Mouse (Mus musculus) bone marrow, adult 2 months (tissue): ENCODE measurements around the gene Fyco1. TPM values are rescaled to one million over a fixed set of nuclear protein-coding genes. Genes with fewer than 3 reads are reported as not detected.

Source experiments
- H3K27ac ChIP-seq: fragments of 200-500 bp; 2 replicates; pipeline ENCODE4 v1.5.1; 2012; ENCODE audit warnings: low read depth, mild to moderate bottlenecking, control low read depth, inconsistent platforms, low read length; ENCODE audit not compliant: control insufficient read depth, poor library complexity, insufficient read depth
- H3K4me1 ChIP-seq: fragments of 200-500 bp; 2 replicates; pipeline ENCODE4 v1.6.1; 2011; ENCODE audit warnings: low read length; ENCODE audit not compliant: control insufficient read depth, insufficient read depth
- H3K4me3 ChIP-seq: fragments of 200-500 bp; replicated peaks from 2 replicates; pipeline ENCODE3; 2011; ENCODE audit warnings: mild to moderate bottlenecking, low read depth, low read length, control low read depth; ENCODE audit not compliant: control insufficient read depth
- CTCF ChIP-seq: fragments of 200-500 bp; IDR thresholded peaks from 2 replicates; pipeline ENCODE4 v1.5.1; 2011; ENCODE audit warnings: low read length, control low read depth; ENCODE audit not compliant: control insufficient read depth, insufficient read depth
- POLR2A ChIP-seq: fragments of 200-500 bp; IDR thresholded peaks from 2 replicates; pipeline ENCODE4 v1.6.1; 2011; ENCODE audit warnings: low read depth, mild to moderate bottlenecking, control low read depth, low read length, borderline replicate concordance; ENCODE audit not compliant: control insufficient read depth
- WGBS: fragments of 180-500 bp; shearing (Covaris S2); methylation state at CpG from one replicate; pipeline ENCODE4 v1.1.7; 2018; 5-methylcytosine and 5-hydroxymethylcytosine counted together
- polyA plus RNA-seq: library from polyadenylated mRNA; stranded (reverse); fragments of >200 nt; gene quantifications from 2 replicates; pipeline ENCODE4 v1.2.4, GENCODE M21; 2011; ENCODE audit warnings: low replicate concordance; ENCODE audit not compliant: missing spikeins, insufficient read depth, insufficient read length

Gene Fyco1
- polyA plus RNA-seq, 1 experiment = 12.2 TPM

GRCm38 (mm10) chr9:123852449-123853390 is 1.0 kb upstream of the Fyco1 start:
- WGBS = 33% methylated on average over 5 of the region's 5 CpGs
- peaks cover 3% of the 10 kb centered on the region; the same call in 1 of the 2 replicates for H3K4me1 ChIP-seq
- peak overlapping the region; percentile 36 for H3K4me3 ChIP-seq
- no peak overlapping the region; the same call in 1 of the 2 replicates for H3K27ac ChIP-seq
- no peak for TF ChIP-seq CTCF
- no peak for TF ChIP-seq POLR2A

DNA sequence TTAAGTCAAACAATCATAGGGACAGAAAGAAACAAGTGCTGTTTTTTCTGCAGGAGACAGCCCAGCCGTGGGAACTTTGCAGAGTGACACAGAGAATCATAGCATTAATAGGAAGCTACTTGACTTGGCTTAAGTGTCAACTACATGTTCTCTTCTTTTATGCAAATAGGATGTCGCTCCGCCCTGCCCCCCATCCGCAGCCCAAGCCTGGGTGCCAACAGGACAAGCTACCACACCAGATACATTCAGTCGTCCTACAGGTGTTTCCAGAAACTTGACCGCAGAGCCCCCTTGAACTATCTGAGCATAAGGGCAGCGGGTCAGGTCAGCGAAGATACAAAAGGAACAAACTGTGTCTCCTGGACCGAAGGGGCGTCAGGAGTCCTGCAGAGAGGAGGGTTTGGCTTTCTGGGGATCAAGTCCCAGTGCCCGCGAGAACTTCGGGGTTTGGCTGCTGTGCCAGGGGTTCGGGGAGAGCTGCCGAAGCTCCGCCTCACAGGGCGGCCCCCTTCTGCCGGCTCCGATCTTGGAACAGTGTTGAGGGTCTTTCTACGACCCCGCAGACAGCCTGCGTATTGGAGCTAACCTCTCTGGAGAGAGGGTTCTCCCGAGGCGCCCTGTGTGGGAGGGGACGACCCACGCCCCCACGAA is 512 bp downstream of the Fyco1 start:
- peak overlapping the region; percentile 93 for H3K27ac ChIP-seq
- peak overlapping the region; percentile 69 for H3K4me3 ChIP-seq
- under 1% methylated on average over 27 of the region's 27 CpGs for WGBS
- no peak for TF ChIP-seq CTCF
- 0 out of 2 replicates have a peak, but pooled peaks have one; percentile 29 for TF ChIP-seq POLR2A
- peaks cover 3% of the 10 kb centered on the region; the same call in 1 of the 2 replicates for H3K4me1 ChIP-seq

GRCm38 (mm10) chr9:123850705-123851061 is 1.0 kb downstream of the Fyco1 start:
- peaks cover 3% of the 10 kb centered on the region; the same call in 1 of the 2 replicates for H3K4me1 ChIP-seq
- peak overlapping the region; percentile 69 for H3K4me3 ChIP-seq
- TF ChIP-seq CTCF (no peak), POLR2A (no peak)
- WGBS = 0% methylated on average over 2 of the region's 2 CpGs
- peak overlapping the region; percentile 93; the same call in 1 of the 2 replicates for H3K27ac ChIP-seq

- TF ChIP-seq CTCF (no peak), POLR2A (no peak)
- 38% methylated on average over 2 of the region's 2 CpGs for whole genome bisulfite sequencing
- peaks cover 3% of the 10 kb centered on the region; the same call in 1 of the 2 replicates for H3K4me1 ChIP-seq
- H3K27ac ChIP-seq = peak overlapping the region; percentile 14; the same call in 1 of the 2 replicates
- no peak overlapping the region for H3K4me3 ChIP-seq
Observed at GRCm38 (mm10) chr9:123849976-123850695, 1.6 kb downstream of the Fyco1 start.

DNA sequence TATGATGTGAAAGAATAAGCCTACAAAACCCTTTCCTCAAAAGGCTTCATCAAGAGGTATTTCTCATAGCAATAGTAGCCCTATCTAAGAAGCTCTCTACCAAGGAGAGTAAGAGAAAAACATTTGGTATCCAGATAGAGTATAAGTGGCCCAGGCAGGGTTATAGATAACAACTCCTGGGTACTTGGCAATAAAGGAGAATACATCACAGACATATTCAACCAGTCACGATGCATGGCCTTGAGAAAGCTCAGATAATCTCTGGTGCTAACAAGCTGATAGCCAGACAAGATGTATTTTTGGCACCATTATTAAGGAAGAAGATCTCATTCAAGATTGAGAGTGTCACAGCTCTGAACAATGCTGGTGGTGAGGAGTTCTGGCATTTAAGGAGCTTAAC is 5.2 kb downstream of the Fyco1 start:
- H3K4me3 ChIP-seq = no peak overlapping the region
- no peak overlapping the region for H3K27ac ChIP-seq
- WGBS = 67% methylated on average over 1 of the region's 1 CpGs
- peaks cover 1% of the 10 kb centered on the region; the same call in 1 of the 2 replicates for H3K4me1 ChIP-seq
- TF ChIP-seq POLR2A (no peak), CTCF (no peak)

DNA sequence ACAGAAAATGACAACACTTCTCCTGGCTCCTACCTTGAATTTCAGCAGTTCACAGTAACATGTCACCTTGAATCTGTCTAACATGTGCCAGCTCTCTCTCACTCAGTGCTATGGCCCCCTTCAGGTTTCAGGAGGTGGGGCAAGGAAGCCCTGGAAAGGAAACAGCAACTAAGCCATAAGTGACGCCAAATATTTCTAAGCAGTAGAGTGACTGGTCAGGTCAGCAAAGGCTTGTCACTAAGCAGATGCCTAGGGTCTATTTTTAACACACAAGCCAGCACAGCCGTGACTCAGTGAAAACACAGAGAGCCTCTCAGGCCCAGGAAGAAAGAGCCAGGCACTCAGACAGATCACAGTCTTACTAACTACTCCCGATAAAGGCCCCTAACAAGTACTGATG is 6.6 kb downstream of the Fyco1 start:
- Histone ChIP-seq H3K4me1 (peaks cover under 1% of the 10 kb centered on the region; the same call in 1 of the 2 replicates), H3K4me3 (no peak overlapping the region), H3K27ac (peak overlapping the region; percentile 43; the same call in 1 of the 2 replicates)
- TF ChIP-seq CTCF (no peak), POLR2A (no peak)
- WGBS = 19% methylated on average over 3 of the region's 3 CpGs

GRCm38 (mm10) chr9:123844468-123844867 is 7.2 kb downstream of the Fyco1 start:
- WGBS = 90% methylated on average over 3 of the region's 3 CpGs
- no peak for TF ChIP-seq POLR2A
- TF ChIP-seq CTCF = no peak
- no peak overlapping the region for H3K27ac ChIP-seq
- no peaks in the 10 kb centered on the region for H3K4me1 ChIP-seq
- H3K4me3 ChIP-seq = no peak overlapping the region

DNA sequence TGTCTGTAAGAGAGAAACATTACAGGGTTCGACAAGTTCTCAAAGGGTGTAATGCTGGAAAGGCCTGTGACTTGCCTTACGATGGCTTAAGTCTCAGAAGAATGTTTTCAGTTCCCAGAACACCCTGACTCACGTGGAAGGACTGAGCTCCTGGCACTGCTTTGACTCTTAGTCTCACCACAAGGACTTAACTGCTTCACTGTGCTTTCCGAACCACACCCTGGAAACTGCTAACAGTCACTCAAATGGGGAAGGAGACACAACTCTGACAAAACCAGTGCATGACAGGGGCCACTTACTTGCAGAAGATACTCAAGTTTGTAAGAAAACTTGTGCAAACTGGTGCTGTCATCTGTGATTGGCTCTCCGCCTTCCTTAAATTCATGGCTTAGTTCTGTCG is 11.5 kb downstream of the Fyco1 start:
- Histone ChIP-seq H3K4me3 (no peak overlapping the region), H3K4me1 (no peaks in the 10 kb centered on the region), H3K27ac (no peak overlapping the region)
- no peak for TF ChIP-seq POLR2A
- 75% methylated on average over 6 of the region's 6 CpGs for WGBS
